Mouse (Mus musculus) retina, adult 2 months (tissue): ENCODE measurements at regions not wholly inside any gene's neighbourhood (a gene's known extent, or its start where the extent isn't known, plus 50 kb on each side); places are given as distances from the start of the nearest gene placed in this dataset.

Source experiments
- DNase-seq: peaks from one replicate; pipeline ENCODE4 v3.0.0-alpha.2; 2012; ENCODE audit warnings: low read depth, low spot score

GRCm38 (mm10) chr9:31971801-31972628 lies 58.8 kb upstream of the Barx2 start:
- DNase-seq = peak; percentile 50

GRCm38 (mm10) chr9:31972629-31972993 lies 59.3 kb upstream of the Barx2 start:
- DNase-seq = no peak

- no peak for DNase-seq
Observed at GRCm38 (mm10) chr9:31976191-31976590, 62.9 kb upstream of the Barx2 start.

GRCm38 (mm10) chr9:31978071-31978470 lies 64.8 kb upstream of the Barx2 start:
- no peak for DNase-seq

- DNase-seq = no peak
Observed at GRCm38 (mm10) chr9:31979211-31979610, 65.9 kb upstream of the Barx2 start.

GRCm38 (mm10) chr9:31980459-31980858 lies 67.2 kb upstream of the Barx2 start:
- no peak for DNase-seq

GRCm38 (mm10) chr9:31983759-31984586 lies 70.7 kb upstream of the Barx2 start:
- DNase-seq = no peak

GRCm38 (mm10) chr9:31988826-31989225 lies 75.6 kb upstream of the Barx2 start:
- DNase-seq = no peak

GRCm38 (mm10) chr9:31989581-31990360 lies 76.5 kb upstream of the Barx2 start:
- no peak for DNase-seq

- no peak for DNase-seq
Observed at GRCm38 (mm10) chr9:31990456-31990855, 77.2 kb upstream of the Barx2 start.

GRCm38 (mm10) chr9:31993631-31994601 lies 80.7 kb upstream of the Barx2 start:
- no peak for DNase-seq

- no peak for DNase-seq
Observed at GRCm38 (mm10) chr9:31995101-31995500, 81.8 kb upstream of the Barx2 start.

GRCm38 (mm10) chr9:31995700-31996099 lies 82.4 kb upstream of the Barx2 start:
- no peak for DNase-seq

- DNase-seq = no peak
Observed at GRCm38 (mm10) chr9:31996466-31997177, 83.4 kb upstream of the Barx2 start.

GRCm38 (mm10) chr9:31997178-31998097 lies 84.2 kb upstream of the Barx2 start:
- no peak for DNase-seq

GRCm38 (mm10) chr9:31998488-31999280 lies 85.4 kb upstream of the Barx2 start:
- DNase-seq = no peak

GRCm38 (mm10) chr9:31999760-32000159 lies 86.5 kb upstream of the Barx2 start:
- DNase-seq = no peak

- no peak for DNase-seq
Observed at GRCm38 (mm10) chr9:32002924-32003323, 89.7 kb upstream of the Barx2 start.
